Mouse (Mus musculus): Measurements from ENCODE around the gene Cdk9.

Cdk9 gene

DNA sequence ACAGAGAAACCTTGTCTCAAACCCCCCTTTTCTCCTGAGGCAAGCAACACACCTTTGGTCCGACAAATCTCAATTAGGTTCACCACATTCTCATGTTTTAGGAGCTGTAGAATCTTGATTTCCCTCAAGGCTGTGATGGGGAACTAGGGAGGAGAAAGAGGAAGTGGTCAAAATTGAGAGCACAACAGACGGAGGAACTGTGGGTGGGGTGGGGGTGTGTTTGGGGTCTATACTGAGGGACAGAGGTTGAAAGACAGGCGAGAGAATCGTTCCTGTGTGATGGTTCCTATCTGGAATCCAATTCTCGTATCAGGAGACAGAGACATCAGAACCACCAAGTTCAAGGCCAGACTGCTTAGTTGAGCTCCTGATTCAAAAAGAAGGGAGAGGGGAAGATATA is 2.5 kb downstream of the Cdk9 start:
- CTCF ChIA-PET, result no interaction called here

- CTCF ChIA-PET, result no interaction called here
These were observed 3.2 kb downstream of the Cdk9 start for GRCm38 (mm10) chr2:32709521-32710137.

DNA sequence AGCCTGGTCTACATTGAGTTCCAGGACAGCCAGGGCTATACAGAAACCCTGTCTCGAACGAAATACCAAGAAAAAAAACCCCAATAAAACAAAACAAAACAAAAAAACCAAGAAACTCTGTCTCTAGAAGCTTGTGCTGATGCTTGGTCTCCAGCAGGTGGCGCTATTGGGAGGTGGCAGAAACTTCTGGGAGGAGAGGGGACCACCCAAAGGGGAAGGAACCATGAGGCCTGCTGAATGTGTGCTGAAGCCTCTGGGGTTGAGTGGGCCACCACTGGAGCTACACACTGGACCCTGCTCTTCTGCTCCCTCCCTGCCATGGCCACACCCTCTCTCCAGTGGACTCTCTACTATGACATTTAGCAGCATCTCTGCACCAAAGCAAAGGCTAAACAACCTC is 4.2 kb downstream of the Cdk9 start:
- CTCF ChIA-PET, result interaction anchor here (0.6 to 1.2 kb wide), 6 partner anchors 11 to 142 kb away, joined by 3 read pairs; no protein-coding TSS in a partner anchor

- CTCF ChIA-PET, result no interaction called here
These were observed 5.9 kb downstream of the Cdk9 start for GRCm38 (mm10) chr2:32706971-32707370.

GRCm38 (mm10) chr2:32705018-32705417 is 7.9 kb downstream of the Cdk9 start:
- CTCF ChIA-PET, result no interaction called here

- CTCF ChIA-PET, result interaction anchor here (0.6 kb wide), 1 partner anchor 48 kb away, joined by 3 read pairs; no protein-coding TSS in a partner anchor
These were observed 8.9 kb downstream of the Cdk9 start, which contains the start of gene Fpgs for GRCm38 (mm10) chr2:32704021-32704421. Gene Fpgs, minus strand, starts transcription at chr2:32704145.

GRCm38 (mm10) chr2:32703046-32703445 is 9.8 kb downstream of the Cdk9 start:
- CTCF ChIA-PET, result no interaction called here

- CTCF ChIA-PET, result no interaction called here
These were observed 11.7 kb downstream of the Cdk9 start for GRCm38 (mm10) chr2:32700966-32701743.

DNA sequence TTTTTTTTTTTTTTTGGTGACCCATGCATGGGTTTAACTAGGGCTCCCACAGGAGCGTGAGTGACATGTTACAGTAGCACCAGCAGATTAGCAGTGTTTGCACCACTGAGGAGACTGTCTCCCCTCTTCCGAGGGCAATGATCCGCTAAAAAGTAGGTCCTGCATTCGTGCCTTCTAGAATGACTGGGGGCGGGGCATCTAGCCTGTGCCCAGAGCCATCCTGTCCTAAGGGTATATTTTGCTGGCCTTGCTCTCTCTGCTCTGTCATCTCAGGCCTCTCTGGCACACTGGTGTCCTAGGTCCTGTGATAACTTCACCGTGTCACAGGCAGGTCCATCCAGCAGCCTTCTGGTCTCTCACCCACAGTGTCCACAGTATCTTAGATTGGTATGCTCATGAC is 13.2 kb downstream of the Cdk9 start:
- CTCF ChIA-PET, result no interaction called here

- CTCF ChIA-PET, result no interaction called here
These were observed 18.2 kb downstream of the Cdk9 start for GRCm38 (mm10) chr2:32694691-32695090.

GRCm38 (mm10) chr2:32693823-32694411 is 19.0 kb downstream of the Cdk9 start:
- CTCF ChIA-PET, result interaction anchor here (0.6 kb wide), 1 partner anchor 242 kb away, joined by 3 read pairs; no protein-coding TSS in a partner anchor

- CTCF ChIA-PET, result interaction anchor here (0.6 to 1.1 kb wide), 2 partner anchors 64 to 241 kb away, joined by 3 to 4 read pairs; partner anchors contain the start of gene Tor2a
These were observed 19.6 kb downstream of the Cdk9 start for GRCm38 (mm10) chr2:32693282-32693681.

DNA sequence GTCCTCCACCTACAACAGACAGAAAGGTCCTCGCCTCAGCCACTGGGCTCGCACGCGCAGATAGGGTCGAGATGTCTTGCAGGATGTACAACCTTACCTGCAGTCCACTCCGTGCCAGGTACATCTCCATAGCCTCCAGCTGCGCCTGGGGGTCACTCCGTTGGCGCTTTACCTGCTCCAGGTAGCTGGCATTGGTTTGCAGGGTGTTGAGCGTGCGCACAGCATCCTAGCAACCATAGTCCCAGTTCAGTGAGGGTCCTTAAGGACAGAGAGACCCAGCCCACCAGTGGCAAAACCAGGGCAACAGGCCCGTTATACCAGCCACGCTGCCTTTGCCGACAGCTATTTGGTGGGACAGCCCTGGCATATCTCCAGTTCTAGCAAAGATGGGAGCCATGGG is 20.4 kb downstream of the Cdk9 start:
- CTCF ChIA-PET, result interaction anchor here (1.1 kb wide), 1 partner anchor 64 kb away, joined by 4 read pairs; the partner anchor contains the start of gene Tor2a

DNA sequence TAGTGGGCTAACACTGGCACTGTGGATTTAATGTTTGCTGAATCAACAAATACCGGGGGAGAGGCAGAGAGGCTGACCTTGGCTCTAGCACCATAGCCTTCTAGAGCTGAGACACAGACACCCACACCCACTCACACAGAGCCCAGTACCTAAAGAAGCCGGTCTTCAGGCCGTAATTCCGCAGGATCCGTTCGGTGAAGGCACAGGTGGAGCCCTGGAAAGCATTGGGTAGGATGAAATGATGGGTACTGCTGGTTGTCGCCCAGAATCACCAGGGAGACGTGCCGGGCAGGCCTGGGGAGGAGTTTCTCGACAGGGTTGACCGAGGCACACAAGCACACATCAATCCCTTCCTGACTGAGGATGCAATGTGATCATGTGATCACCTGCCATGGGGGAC is 21.8 kb downstream of the Cdk9 start:
- CTCF ChIA-PET, result no interaction called here

DNA sequence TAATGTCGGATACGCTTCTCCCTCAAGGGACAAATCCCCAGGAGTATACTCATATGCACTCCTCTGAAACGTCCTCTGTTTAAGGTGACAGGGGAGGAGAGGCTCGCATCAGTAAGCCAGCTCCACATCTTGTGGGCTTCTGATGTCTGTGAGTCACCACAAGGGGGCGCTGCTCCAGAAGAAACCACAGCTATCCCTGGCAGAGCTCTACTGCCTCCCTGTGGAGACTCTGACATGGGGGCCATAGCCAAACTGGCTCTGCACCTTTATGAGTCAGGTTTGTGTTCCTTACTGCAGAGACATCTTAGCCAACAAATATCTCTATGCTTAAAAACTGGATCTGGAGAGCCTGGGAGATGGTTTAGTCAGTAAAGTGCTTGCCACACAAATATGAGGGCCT is 23.5 kb downstream of the Cdk9 start:
- CTCF ChIA-PET, result interaction anchor here (0.6 to 1.2 kb wide), 5 partner anchors 54 to 1715 kb away, joined by 3 to 4 read pairs (median 4); no protein-coding TSS in a partner anchor

DNA sequence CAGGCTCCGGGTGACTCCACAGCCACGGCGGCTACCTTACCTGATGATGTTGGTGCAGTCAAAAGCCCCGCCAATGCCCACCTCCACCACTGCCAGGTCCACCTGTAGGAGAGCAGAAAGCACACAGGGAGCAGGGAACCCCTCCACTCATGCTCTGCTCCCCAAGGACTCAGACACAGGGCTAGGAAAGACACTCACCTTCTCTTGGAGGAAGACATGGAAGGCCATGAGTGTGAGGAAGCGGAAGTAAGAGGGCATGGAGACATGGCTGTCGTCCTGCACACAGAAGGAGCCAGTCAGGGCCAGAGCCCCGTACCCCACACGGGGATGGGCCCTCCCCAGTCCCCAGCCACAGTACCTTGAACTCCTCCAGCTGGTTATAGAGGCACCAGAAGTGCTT is 25.3 kb downstream of the Cdk9 start:
- CTCF ChIA-PET, result no interaction called here

DNA sequence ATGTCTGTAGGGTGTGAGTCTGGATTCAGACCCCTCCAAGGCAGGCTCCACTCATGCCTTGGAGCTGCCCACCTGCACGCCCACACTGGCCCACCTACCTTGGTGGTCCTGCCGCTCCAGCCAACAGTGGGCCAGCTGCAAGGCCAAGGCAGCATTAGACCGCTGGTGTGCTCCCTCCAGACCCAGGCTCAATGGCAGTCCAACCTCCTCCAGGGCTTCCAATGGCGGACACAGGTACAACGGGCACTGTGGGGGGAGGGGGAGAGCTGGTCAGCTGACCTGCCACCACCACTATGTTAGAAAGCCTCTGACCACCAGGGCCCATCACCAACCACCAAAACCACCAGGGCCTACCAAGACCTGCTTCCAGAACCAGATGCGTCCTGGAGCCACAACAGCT is 26.2 kb downstream of the Cdk9 start:
- CTCF ChIA-PET, result interaction anchor here (0.6 kb wide), 1 partner anchor 478 kb away, joined by 5 read pairs; no protein-coding TSS in a partner anchor

- CTCF ChIA-PET, result no interaction called here
These were observed 27.1 kb downstream of the Cdk9 start for GRCm38 (mm10) chr2:32685807-32686206.

- CTCF ChIA-PET, result no interaction called here
These were observed 28.0 kb downstream of the Cdk9 start for GRCm38 (mm10) chr2:32684681-32685428.

- CTCF ChIA-PET, result no interaction called here
These were observed 29.2 kb downstream of the Cdk9 start for GRCm38 (mm10) chr2:32683701-32684100.

DNA sequence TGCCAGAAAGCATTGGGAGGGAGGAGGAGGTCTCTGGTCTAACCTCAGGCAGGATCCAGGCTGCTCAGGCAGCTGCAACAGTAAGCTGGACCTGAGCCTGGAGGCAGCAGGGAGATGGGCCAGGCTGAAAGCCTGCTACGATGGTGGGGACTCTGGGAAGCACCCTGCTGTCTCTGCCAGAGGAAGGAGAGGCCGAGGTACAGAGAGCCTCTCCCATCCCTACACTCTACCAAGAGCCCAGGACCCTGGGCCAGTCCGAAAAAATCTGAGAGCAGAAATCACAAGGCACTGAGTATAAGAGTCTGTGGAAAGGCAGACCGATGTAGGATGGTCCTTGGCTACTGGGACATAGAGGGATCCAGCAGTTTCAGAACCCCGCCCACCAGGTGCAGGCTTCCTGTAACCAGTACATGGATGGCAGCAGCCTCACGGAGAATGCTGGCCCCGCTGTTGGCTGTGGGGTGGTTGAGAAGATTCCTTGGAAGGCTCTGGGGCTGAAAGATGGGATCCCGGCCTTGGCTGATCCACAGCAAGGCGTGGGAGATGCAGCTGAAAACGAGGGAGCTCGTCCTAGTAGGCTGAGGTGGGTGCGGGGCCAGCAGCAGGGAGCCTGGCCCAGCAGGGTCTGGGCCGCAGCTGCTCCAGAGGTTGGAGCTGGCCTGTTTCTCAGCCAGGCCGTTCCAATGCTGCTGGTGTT is 30.0 kb downstream of the Cdk9 start:
- CTCF ChIA-PET, result no interaction called here

All from spleen, embryonic (tissue).